Mouse (Mus musculus) midbrain, embryonic 10.5 days (tissue): ENCODE measurements around the gene Lpar6. TPM values are rescaled to one million over a fixed set of nuclear protein-coding genes. Genes with fewer than 3 reads are reported as not detected.

Experiments used
- DNase-seq: peaks from one replicate; pipeline ENCODE4 v3.0.0-alpha.2; 2017; ENCODE audit warnings: low spot score
- H3K27ac ChIP-seq: fragments of 300-500 bp; sonication (generic); replicated peaks from 2 replicates; pipeline ENCODE4 v1.5.1; 2016; ENCODE audit warnings: mild to moderate bottlenecking
- H3K27me3 ChIP-seq: fragments of 300-500 bp; sonication (generic); 2 replicates; pipeline ENCODE4 v1.6.1; 2016; ENCODE audit warnings: low read depth, mild to moderate bottlenecking; ENCODE audit not compliant: poor library complexity, severe bottlenecking
- H3K36me3 ChIP-seq: fragments of 300-500 bp; sonication (generic); 2 replicates; pipeline ENCODE4 v1.6.1; 2016; ENCODE audit warnings: mild to moderate bottlenecking, moderate library complexity
- H3K4me1 ChIP-seq: fragments of 300-500 bp; sonication (generic); 2 replicates; pipeline ENCODE4 v1.6.1; 2016
- H3K4me3 ChIP-seq: fragments of 300-500 bp; sonication (generic); 2 replicates; pipeline ENCODE4 v1.5.1; 2016; ENCODE audit warnings: mild to moderate bottlenecking, moderate library complexity
- H3K9me3 ChIP-seq: fragments of 300-500 bp; sonication (generic); replicated peaks from 2 replicates; pipeline ENCODE4 v1.6.1; 2016; ENCODE audit warnings: mild to moderate bottlenecking
- WGBS: fragments of 180-500 bp; shearing (Covaris S2); methylation state at CpG from one replicate; pipeline ENCODE4 v1.1.7; 2016; 5-methylcytosine and 5-hydroxymethylcytosine counted together
- polyA plus RNA-seq: library from polyadenylated mRNA; unstranded; fragments of >200 nt; fragmentation: Nextera tagmentation; extraction: Ambion mirVana; gene quantifications from 2 replicates; pipeline ENCODE4 v1.2.1, GENCODE M21; 2016

Gene Lpar6
- 14.9 and 15.7 TPM in 2 replicates for polyA plus RNA-seq

DNA sequence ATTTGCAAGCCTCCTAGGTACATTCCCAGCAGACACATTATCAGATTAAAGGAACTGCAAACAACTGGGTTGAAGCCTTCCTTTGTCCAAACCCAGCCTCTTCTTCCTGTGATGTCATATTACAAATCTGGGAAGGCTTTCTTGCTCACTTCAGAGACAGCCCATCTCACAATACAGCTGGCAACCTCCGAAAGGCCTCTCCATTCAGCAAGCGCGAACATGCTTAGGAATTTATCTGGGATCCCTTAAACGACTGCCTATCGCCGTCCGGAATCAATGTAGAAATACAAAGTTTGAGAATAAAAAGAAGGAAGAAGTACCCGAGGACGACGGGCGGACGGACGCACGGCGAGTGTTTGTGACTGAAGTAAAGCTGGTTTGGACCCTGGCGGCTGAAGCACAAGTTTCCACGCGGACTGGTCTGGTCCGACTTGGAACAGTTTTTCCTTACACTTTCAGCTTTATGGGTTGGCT, at the start of gene Lpar6:
TSS of gene Lpar6 (plus strand) at position 48 of the 474 bp plus-strand sequence.
- peaks cover 29% of the 10 kb centered on the region for H3K4me1 ChIP-seq
- peak within 1 kb of the TSS; percentile 66 for H3K4me3 ChIP-seq
- H3K9me3 ChIP-seq, result no peaks in the 10 kb centered on the region
- H3K36me3 ChIP-seq, result peaks cover 18% of the 10 kb centered on the region
- DNase-seq, result peak; percentile 78
- no peaks in the 10 kb centered on the region for H3K27me3 ChIP-seq
- H3K27ac ChIP-seq, result peak within 1 kb of the TSS; percentile 94
- WGBS, result 0% methylated on average over 19 of the region's 19 CpGs

DNA sequence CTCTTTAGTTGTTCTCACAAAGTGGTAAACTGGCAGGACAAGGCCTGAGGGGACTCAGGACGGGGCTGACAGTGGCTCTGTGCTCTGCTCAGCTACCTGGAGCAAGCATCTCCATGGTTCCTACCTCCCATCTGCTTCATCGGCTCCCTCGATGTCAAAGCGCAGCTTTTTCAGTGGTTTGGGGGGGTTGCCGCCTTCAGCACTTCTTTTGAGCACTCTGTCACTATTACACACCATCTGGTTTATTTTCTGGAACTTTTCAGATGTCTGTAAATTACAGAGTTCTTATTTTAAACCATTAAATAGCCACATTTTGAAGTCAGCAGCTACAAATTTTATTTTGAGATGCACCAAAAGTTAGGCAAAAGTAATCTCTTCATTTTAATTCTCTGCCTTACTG, 38.6 kb upstream of the Lpar6 start:
- H3K4me1 ChIP-seq, result no peaks in the 10 kb centered on the region
- no peaks in the 10 kb centered on the region for H3K9me3 ChIP-seq
- no peaks in the 10 kb centered on the region for H3K27me3 ChIP-seq
- H3K27ac ChIP-seq, result no peak overlapping the region
- WGBS, result 67% methylated on average over 5 of the region's 5 CpGs
- peaks cover 53% of the 10 kb centered on the region for H3K36me3 ChIP-seq
- no peak for DNase-seq
- H3K4me3 ChIP-seq, result no peak overlapping the region

DNA sequence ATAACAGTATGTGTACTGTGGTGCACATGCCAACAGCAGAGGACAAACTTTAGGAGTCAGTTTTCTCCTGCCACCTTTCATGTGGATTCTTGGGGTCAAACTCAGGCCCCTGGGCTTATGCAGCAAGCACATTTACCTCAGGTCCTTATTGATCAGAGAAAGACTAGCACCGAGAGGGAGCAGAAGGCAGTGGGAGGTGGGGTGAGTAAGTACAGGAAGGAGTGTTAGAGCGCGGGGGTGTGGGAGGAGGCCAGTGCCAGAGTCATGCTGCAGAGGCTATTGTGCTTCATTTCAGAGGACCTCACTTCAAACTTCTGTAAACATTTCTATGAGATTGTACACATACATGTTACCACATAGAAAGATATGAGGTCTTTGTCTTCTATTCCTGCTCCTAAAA, 36.2 kb upstream of the Lpar6 start:
- Histone ChIP-seq H3K9me3 (no peaks in the 10 kb centered on the region), H3K27ac (no peak overlapping the region), H3K4me3 (no peak overlapping the region), H3K4me1 (no peaks in the 10 kb centered on the region), H3K36me3 (peaks cover 43% of the 10 kb centered on the region), H3K27me3 (no peaks in the 10 kb centered on the region)
- 71% methylated on average over 3 of the region's 3 CpGs for WGBS
- DNase-seq, result no peak

DNA sequence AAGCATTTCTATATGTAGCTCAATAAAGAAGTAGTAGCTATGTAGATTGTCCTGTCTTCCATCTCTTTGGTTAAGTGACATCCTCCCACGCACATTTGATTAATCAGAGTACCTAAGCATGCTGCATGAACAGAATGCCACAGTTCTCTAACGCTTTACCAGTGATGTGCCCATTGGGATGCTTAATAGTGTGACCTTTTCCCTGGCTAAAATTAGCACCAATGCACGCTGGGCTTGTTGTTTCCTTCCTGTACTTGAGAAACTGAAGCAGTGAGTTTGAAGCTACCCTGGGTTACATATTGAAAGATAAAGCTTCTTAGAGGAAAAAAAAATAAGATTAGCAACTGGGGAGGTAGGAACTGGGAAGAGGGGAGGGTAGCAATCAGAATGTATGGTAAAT, 33.7 kb upstream of the Lpar6 start:
- Histone ChIP-seq H3K36me3 (peaks cover 19% of the 10 kb centered on the region), H3K27me3 (no peaks in the 10 kb centered on the region), H3K9me3 (no peaks in the 10 kb centered on the region), H3K4me1 (no peaks in the 10 kb centered on the region), H3K27ac (no peak overlapping the region), H3K4me3 (no peak overlapping the region)
- whole genome bisulfite sequencing, result 85% methylated on average over 3 of the region's 3 CpGs
- no peak for DNase-seq

DNA sequence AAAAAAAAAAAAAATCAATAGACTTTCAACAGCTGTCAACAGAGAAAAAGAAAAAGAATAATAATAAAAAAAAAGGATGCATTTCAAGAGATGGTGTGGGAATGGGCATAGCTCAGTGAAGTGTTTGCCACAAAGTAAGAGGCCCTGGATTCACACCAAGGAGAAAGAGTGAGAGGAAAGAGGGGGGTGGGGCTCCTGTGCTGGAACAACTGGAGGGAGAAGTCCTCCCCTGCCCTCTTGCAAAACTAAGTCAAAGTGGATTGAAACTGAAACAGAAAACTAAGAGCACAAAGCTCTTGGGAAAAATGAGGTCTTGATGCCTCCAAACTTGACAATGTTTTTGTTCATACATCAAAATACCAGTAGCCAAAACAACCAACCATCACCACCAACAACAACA, 28.4 kb upstream of the Lpar6 start:
- no peaks in the 10 kb centered on the region for H3K9me3 ChIP-seq
- H3K36me3 ChIP-seq, result peaks cover 45% of the 10 kb centered on the region
- no peak overlapping the region for H3K27ac ChIP-seq
- no peaks in the 10 kb centered on the region; the same call in 1 of the 2 replicates for H3K4me1 ChIP-seq
- no peak overlapping the region for H3K4me3 ChIP-seq
- DNase-seq, result no peak
- H3K27me3 ChIP-seq, result no peaks in the 10 kb centered on the region

DNA sequence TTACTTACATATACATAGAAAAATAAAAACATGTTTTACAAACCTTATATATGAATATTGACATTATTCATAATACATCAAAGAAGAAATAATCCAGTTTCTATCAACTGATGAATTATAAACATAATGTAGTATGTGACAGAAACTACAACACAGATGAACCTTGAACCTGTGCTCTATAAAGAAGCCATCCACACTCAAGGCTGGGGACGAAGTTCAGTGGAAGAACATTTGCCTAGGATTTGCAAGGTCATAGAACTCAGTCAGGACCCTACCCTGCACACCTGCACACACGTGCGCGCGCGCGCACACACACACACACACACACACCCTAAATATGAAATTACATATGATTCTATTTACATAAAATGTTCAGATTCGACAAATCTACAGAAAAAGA, 27.5 kb upstream of the Lpar6 start:
- Histone ChIP-seq H3K27ac (no peak overlapping the region), H3K4me1 (no peaks in the 10 kb centered on the region; the same call in 1 of the 2 replicates), H3K36me3 (peaks cover 49% of the 10 kb centered on the region), H3K4me3 (no peak overlapping the region), H3K27me3 (no peaks in the 10 kb centered on the region), H3K9me3 (no peaks in the 10 kb centered on the region)
- no peak for DNase-seq
- WGBS, result 95% methylated on average over 8 of the region's 8 CpGs

DNA sequence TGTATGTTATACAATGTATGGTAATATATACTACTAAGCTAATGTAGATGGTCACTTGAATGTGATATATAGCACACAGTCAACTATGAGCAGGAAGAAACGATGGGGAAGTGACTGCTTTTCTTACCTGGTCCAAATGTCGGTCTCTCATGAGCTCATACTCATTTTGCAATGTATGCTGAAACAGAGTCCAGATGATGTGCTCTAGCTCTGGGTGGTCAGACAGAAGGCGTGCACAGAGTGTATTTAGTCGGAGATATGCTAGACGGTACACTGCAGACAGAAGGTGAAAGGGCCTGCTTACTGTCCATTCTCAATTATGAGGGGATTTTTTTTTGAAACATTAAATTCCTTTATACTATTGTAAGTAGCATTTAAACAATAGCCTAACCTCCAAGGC, 26.2 kb upstream of the Lpar6 start:
- 94% methylated on average over 5 of the region's 5 CpGs for WGBS
- peaks cover 60% of the 10 kb centered on the region for H3K36me3 ChIP-seq
- no peak overlapping the region for H3K27ac ChIP-seq
- H3K9me3 ChIP-seq, result no peaks in the 10 kb centered on the region
- DNase-seq, result no peak
- H3K4me1 ChIP-seq, result no peaks in the 10 kb centered on the region; the same call in 1 of the 2 replicates
- H3K27me3 ChIP-seq, result no peaks in the 10 kb centered on the region
- no peak overlapping the region for H3K4me3 ChIP-seq

DNA sequence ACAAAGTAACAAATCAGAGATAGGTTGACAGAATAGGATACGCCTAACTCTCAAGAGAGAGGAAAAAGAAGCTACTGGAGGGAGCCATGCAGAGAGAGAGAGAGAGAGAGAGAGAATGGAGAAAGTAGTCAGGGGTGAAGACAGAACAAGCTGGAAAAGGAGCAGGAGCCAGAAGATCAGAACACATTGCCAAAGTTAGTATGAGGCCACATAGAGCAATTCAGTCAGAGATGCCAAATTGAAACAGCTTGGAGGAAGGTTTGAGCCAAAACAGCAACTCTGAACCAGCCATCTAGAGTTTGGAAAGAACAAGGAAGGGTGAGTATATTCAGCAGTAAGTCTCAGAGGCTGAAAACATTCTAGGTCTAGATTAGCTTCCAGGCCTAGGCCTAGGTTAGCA, 20.6 kb upstream of the Lpar6 start:
- peaks cover 44% of the 10 kb centered on the region for H3K36me3 ChIP-seq
- H3K4me1 ChIP-seq, result peaks cover 10% of the 10 kb centered on the region; the same call in 1 of the 2 replicates
- no peak overlapping the region for H3K4me3 ChIP-seq
- DNase-seq, result no peak
- H3K27ac ChIP-seq, result 0 out of 2 replicates have a peak overlapping the region, but pooled peaks have one; percentile 6
- 94% methylated on average over 1 of the region's 1 CpGs for WGBS
- H3K27me3 ChIP-seq, result no peaks in the 10 kb centered on the region
- H3K9me3 ChIP-seq, result no peaks in the 10 kb centered on the region

DNA sequence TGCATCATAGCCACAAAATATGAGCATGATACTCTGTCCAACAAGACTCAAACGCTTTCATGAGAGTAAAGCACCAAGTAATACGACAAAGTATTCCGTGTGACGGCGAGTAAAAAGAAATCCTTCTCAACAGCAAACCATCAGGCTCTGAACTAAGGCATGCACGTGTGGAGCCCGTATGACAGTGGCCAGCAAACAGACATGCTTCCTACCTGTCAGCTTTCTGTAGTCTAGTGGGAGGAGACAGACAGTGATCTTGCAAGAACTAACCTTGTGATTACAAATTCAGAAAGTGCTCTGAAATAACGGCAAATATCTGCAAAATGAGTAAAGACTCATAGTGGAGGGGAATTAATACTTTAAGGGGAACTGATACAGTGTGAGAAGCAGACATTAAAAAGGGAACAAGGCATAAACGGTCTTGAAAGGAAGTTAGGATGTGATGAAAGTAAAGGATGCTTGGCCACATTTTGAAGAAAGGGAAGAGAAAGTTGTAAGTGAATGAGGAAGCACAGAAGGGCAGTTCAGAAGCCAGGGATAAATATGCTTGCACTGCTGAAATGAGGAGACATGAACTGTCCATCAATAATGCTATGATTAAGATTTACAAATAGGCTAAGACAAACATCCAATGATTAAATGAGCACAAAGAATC, 15.3 kb upstream of the Lpar6 start:
- no peak for DNase-seq
- H3K4me1 ChIP-seq, result peaks cover 12% of the 10 kb centered on the region; the same call in 1 of the 2 replicates
- 90% methylated on average over 9 of the region's 9 CpGs for WGBS

DNA sequence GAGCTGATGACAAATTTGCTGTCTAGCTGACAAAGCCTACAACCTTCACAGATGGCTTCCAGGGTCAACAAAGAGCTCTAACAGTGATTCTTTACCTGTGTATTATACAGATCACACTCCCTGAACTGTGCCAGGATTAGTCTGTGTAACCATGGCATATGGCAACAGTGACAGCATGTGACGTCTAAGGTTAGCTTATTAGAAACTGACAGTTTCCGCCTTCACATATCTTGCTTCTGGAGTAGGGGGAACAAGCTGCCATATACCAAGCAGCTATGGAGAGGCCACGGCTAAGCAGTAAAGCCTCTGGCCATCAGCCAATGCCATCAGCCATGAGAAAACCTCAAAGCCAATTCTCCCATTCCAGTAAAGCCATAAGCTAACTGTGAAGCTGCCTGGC, 11.3 kb upstream of the Lpar6 start:
- no peak for DNase-seq
- Histone ChIP-seq H3K4me1 (peaks cover 5% of the 10 kb centered on the region), H3K27ac (no peak overlapping the region), H3K4me3 (no peak overlapping the region), H3K9me3 (no peaks in the 10 kb centered on the region), H3K36me3 (peaks cover 11% of the 10 kb centered on the region), H3K27me3 (no peaks in the 10 kb centered on the region)
- 81% methylated on average over 3 of the region's 3 CpGs for WGBS

More for the DNA sequence above, 15.3 kb upstream of the Lpar6 start:
- H3K27ac ChIP-seq, result no peak overlapping the region
- H3K9me3 ChIP-seq, result no peaks in the 10 kb centered on the region
- no peaks in the 10 kb centered on the region for H3K36me3 ChIP-seq
- no peaks in the 10 kb centered on the region for H3K27me3 ChIP-seq
- H3K4me3 ChIP-seq, result no peak overlapping the region

DNA sequence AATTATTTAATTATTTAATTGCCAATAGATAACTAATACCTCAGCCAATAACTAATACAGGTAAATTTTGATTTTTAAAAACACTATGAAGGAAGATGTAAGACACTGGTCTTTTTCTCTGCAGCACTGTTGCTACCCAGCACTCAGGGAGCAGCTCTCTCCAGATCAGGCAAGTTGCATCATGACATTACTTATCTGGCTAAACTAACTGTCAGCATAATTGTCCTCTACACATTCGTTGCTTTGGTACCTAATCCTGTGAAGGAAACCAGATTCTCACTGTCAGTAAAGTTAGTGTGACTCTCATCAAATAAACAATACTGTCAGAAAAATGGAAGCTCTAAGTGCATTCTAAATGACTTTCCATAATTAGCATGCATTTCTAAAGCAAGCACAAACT, 10.8 kb upstream of the Lpar6 start:
- no peaks in the 10 kb centered on the region for H3K27me3 ChIP-seq
- H3K27ac ChIP-seq, result no peak overlapping the region
- peaks cover 10% of the 10 kb centered on the region for H3K4me1 ChIP-seq
- H3K4me3 ChIP-seq, result no peak overlapping the region
- no peak for DNase-seq
- H3K36me3 ChIP-seq, result peaks cover 11% of the 10 kb centered on the region
- H3K9me3 ChIP-seq, result no peaks in the 10 kb centered on the region
- WGBS, result 51% methylated on average over 1 of the region's 1 CpGs

DNA sequence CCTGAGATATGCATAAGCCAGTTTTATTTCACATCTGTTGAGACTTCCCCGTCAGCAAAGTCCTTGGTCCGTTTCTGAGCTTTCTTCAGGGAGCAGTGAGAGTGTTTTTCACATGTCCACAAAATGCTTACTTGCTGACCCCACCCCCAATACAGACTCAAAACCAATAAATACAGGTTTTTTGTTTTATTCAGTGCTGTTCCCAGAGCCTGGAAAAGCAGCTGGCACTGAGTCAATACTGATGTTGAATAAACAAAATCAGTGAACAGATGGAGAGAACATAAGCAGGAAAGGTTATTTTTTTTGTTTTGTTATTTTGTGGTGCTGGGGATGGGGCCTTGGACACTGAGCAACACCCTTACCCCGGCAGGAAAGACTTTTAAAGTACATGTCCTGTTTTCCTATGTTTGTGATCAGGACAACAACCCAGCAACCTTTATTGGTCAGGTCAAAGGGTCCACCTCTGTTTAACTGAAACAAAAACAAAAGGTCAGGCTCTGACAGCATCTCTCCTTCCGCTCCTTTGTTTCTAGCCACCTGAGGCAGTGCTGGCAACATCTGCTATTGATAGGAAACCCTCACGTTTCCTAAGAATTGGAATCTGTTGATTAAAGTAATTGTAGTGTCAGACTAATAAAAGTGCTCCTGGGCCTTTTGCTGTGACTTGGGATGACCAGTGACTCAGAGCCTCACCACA, 6.3 kb upstream of the Lpar6 start:
- 19% methylated on average over 5 of the region's 5 CpGs for WGBS
- Histone ChIP-seq H3K36me3 (peaks cover 11% of the 10 kb centered on the region), H3K27ac (peak overlapping the region; percentile 69), H3K4me1 (peaks cover 29% of the 10 kb centered on the region), H3K27me3 (no peaks in the 10 kb centered on the region), H3K9me3 (no peaks in the 10 kb centered on the region), H3K4me3 (no peak overlapping the region)
- DNase-seq, result no peak

DNA sequence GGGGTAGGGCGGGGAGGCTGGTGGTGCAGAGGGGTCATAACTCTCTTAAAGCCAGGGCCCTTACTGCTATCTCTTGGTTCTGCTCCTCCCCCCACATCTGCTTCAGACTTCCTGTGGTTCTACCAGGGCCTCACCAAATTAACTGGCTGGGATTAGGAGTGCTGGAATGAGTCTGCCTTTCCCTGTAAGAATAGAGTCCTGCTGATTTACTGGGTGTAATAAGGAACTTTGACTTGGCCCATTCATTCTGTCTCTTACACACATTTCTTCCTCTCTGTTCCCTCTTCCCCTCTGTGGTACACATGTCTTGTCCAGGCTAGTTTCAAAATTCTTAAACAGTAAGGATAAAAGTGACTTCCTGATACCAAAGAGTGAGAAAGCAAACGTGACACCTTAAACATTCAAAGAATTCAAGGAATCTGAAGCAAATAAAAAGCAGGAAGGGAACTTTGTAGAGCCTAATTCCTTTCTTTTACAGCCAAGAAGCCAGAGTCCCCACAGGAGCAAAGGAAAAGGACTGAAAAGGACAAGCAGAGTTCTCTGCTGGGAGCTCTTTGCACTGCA, 3.1 kb upstream of the Lpar6 start:
- 0% methylated on average over 2 of the region's 2 CpGs for WGBS
- H3K4me1 ChIP-seq, result peaks cover 38% of the 10 kb centered on the region
- no peak overlapping the region for H3K4me3 ChIP-seq
- peak; percentile 28 for DNase-seq
- no peaks in the 10 kb centered on the region for H3K9me3 ChIP-seq
- peak overlapping the region; percentile 72 for H3K27ac ChIP-seq
- H3K36me3 ChIP-seq, result peaks cover 11% of the 10 kb centered on the region
- no peaks in the 10 kb centered on the region for H3K27me3 ChIP-seq
